Mouse (Mus musculus) cerebellum, adult 8-10 months (tissue): ENCODE measurements around the gene 1700007K13Rik.

Source experiments
- DNase-seq: peaks from one replicate; pipeline ENCODE4 v3.0.0; 2022

Gene 1700007K13Rik

DNA sequence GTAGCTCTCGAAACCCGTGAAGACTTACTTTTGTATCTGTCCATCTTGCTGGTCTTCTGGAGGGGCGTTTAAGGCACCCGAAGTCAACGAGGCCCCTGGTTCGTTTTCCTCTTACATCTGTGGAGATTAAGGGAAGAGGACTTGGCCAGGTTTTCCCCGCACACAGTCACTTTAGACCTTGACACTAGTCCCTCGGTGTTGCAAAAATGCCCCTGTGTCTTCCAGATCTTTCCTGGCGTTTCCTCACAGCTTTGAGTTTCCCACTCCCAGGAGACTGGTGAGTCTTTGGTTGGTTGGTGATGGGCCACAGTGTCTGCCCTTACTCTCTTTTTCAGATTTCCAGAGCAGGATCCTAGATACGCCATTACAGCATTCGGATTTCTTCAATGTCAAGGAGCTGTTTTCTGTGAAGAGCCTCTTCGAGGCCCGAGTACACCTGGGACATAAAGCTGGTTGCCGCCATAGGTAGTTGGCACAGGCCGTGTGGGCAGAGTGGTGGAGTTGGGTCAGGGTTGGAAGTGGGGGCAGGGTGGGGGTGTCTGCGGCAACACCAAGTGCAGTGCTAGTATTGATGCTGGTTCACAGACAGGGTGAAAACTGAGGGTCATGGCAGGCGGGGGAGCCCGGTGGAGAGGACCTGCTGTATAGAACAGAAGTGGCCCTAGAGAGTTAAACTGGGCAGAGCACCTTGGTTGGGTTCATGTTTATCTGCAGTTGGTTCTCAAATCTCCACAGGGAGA lies 2.5 kb upstream of the 1700007K13Rik start:
- DNase-seq = no peak

DNA sequence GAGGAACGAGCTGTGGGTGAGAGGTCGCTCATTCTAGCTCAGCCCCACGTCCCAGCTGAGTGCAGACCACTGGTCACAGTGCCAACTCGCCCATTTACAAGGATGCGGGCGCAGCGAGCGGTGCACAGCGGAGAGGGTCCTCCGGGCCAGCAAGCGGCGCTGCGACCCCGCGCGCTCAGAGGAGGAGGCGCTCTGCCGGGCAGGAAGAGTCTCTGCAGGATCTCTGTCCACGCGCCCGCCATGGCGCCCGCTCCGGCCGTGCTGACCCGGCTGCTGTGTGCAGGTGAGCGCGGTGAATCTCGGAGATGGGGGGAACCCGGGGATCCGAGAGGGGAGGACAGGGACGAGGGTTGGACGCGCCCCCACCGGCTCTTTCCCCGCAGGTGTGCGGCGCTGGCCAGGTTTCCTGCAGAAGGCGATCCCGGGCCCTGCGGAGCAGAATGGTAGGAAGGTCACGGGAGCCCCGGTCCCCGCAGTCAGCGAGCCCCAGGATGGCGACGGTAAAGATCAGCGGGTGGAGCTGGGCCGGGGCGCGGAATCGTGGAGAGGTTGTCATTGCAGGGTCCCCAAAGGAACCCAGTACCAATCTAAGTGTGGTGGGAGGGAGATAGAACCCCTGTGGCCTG lies 1.8 kb upstream of the 1700007K13Rik start, which contains the start of gene Mrps2:
Mrps2 (plus strand) TSS at position 207 of the 626 bp plus-strand sequence.
- DNase-seq = peak; percentile 85

- DNase-seq = no peak
These were observed 1.2 kb downstream of the 1700007K13Rik start for GRCm38 (mm10) chr2:28464919-28465318.

- peak; percentile 70 for DNase-seq
These were observed 2.2 kb downstream of the 1700007K13Rik start for GRCm38 (mm10) chr2:28463919-28464318.

GRCm38 (mm10) chr2:28456616-28457015 lies 9.5 kb downstream of the 1700007K13Rik start:
- DNase-seq = no peak

DNA sequence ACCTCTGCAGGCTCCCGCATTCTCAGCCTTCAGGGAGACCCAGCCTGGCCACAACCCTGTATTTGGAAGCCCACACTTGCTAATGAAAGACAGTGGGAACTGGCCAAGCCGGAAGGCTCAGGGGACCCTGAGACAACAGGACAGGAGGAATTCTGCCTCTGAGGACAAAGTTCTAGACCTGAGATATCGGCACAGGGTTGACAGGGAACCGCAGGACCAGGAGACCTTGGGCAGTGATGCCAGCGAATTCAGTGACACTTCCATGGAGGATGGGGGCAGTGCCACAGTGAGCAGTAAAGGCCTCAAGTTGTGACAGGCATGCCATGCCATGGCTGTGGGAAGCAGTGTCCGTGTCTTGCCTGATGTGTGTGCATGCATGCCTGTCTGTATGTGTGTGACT lies 12.6 kb downstream of the 1700007K13Rik start:
- DNase-seq = no peak

DNA sequence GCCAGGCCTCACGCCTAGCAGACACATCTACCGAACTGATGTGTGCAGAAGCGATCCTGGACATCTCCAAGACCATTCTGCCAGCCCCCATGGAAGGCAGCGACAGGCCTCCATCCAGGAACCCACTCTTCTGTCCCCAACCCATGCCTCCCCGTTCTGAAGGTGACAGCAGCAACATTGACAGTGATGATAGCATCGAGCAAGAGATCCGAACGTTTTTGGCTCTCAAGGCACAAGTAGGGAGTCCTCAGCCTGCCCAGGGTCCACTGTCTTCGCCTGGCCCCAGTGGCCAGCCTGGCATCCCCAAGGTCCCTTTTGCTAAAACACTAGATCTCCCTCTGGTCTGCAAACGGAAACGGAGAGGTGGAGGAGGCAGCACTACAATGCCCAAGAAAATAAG lies 14.5 kb downstream of the 1700007K13Rik start:
- no peak for DNase-seq

- DNase-seq = no peak
These were observed 18.8 kb downstream of the 1700007K13Rik start for GRCm38 (mm10) chr2:28447315-28447670.

GRCm38 (mm10) chr2:28446515-28447314 lies 19.4 kb downstream of the 1700007K13Rik start, which contains the start of gene Ppp1r26:
Gene Ppp1r26, plus strand, starts transcription at chr2:28446800.
- peak; percentile 47 for DNase-seq

GRCm38 (mm10) chr2:28446181-28446514 lies 20.0 kb downstream of the 1700007K13Rik start:
- peak; percentile 20 for DNase-seq

- DNase-seq = no peak
These were observed 21.1 kb downstream of the 1700007K13Rik start for GRCm38 (mm10) chr2:28445082-28445481.

DNA sequence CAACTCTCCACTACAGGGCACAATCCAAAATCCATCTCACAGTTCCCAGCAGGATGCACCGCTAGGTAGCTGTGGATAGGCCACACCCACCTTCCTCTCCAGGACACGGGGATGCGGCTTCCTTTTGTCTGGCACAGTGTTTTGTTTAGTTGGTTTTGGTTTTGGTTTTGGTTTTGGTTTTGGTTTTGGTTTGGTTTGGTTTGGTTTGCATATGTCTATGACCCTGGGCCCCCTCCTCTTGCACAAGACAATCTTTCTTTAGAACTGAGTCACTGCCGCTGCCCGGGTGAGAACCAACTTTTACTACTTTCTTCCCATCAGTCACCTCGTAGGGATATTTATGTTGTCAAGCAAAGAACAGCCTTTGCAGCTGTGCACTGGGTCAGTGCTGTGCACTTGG lies 25.3 kb downstream of the 1700007K13Rik start:
- no peak for DNase-seq

DNA sequence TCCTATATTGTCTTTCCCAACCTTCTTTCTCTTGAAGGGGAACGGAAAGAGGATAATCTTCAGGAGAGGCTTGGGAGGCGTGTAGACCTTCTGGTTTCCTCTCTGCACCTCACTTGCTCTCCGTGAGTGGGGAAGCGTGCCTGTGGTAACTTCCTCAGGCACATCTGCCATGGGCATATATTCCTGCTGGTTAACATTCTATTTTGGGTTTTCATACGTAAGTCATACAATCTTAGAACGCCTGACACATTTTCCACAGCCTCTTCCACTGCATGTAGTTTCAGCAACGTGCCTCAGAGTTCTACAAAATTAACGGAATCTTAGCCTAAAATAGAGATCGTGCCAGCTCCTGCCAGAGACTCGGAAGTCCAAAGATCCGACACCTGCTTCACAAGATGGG lies 30.7 kb downstream of the 1700007K13Rik start:
- no peak for DNase-seq

GRCm38 (mm10) chr2:28433512-28433911 lies 32.6 kb downstream of the 1700007K13Rik start:
- DNase-seq = no peak

DNA sequence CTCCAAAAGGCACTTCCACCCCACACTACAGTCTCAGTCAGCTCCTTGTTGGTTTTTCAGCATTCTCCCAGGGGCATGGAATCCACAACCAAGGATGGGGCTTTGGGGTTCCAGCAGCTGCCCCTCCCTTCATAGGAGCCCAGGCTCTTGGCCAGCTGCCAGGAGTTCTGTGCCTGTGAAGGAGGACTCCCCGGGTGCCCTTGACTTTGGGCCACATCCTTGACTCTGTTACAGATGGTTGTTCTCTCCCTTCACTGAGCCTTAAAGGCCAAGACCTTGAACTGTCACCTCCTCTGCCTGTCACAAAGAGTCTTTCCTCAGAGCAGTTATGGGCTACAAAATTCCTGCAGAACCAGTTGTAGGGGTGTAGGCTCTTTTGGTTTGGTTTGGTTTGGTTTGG lies 33.3 kb downstream of the 1700007K13Rik start:
- no peak for DNase-seq

DNA sequence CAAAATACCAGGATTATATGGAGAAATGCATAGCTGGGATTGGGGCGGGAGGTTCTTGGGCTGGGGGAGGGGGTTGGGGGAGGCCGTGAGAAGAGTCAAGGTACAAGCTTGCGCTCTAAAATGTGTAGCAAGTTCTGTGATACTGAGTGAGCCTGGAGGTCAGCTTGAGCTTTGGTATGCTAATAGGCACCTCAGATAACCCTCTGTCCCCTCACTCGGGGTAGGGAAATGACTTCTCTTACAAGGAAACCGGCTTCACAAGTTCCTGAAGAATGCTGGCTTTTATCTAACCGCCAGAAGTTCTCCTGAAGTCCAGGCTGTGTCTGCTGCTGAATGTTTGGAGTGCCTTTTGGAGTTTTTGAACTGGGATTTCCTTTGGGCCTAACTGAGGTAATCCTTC lies 35.3 kb downstream of the 1700007K13Rik start:
- no peak for DNase-seq

GRCm38 (mm10) chr2:28427226-28427625 lies 38.9 kb downstream of the 1700007K13Rik start:
- no peak for DNase-seq

DNA sequence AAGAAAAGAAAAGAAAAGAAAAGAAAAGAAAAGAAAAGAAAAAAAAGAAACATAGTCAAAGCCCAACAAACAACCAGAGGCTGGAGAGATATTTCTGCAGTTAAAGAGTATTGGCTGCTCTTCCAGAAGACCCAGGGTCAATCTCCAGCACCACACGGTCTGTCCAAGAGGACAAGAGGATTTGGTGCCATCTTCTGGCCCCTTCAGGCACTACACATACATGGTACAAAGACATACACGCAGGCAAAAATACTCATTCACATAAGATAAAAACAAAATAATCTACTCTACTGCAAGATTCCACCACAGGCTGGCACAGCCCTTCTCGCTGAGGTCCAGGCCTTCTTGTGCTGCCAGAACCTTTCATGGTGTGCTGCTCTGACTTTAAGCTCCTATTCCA lies 43.0 kb downstream of the 1700007K13Rik start:
- DNase-seq = no peak

DNA sequence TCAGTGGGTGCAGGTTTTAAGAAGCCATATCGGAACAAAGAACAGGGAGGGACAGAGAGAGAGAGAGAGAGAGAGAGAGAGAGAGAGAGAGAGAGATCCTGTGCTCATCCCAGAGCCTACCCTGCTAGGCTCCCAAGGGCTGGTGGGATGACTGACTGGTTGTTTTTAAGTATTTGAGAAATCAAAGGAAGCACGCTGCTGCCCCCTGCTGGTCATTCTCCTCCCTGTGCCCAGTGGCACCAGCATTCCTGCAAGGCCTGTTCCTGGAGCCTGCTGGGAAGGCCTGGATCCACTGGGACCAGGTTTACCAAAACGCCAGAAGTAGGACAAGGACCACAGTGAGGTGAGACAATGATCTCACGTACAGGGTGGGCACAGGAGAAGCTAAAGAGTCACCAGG lies 46.2 kb downstream of the 1700007K13Rik start:
- peak; percentile 97 for DNase-seq

DNA sequence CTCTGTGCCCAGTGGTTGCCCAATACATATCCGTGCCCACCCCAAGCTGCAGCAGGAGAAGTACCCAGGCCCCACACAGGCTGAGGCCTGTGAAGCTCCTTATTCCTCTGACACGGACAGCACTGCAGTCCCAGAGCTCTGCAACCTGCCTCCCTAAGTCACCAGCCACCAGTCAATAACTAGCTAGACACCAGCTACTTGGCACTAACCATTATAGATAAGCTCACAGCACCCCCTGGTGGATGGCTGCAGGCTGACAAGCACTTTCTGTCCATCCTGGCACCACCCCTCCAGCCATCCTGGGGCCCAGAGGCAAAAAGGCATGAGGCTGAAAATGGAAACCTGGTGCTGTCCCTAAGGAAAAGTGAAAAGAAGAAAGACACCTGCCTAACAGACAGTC lies 48.1 kb downstream of the 1700007K13Rik start:
- DNase-seq = peak; percentile 96

- peak; percentile 61 for DNase-seq
These were observed 49.6 kb downstream of the 1700007K13Rik start for GRCm38 (mm10) chr2:28416511-28416910.

DNA sequence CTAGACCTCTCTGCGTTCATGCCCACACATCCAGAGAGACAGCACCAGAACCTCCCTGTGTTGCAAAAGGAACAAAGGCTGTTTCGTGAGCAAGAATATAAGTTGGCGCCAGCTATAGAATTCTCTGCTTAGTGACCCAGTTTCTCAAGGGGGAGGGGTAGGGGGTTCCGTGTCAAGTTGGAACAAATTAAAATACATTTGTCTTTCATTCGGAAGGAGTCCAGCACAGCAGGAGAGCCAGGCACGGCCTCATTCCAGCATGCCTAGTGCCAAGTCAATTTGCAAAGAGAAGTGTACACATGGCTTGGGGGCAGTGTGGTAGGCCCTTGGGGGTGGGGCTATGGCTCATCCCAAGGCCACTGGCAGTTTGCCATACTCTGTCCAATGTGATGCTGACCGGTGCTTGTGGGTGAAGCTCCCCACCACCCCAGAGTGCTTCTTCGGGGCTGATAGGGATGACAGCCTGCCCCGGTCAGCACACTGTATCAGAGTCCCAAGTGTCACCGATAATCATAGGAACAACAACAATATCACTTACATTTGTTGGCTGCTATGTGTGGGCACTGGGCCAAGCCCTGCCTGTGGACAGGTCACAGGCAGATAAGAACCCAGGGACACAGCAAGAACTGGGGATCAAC lies 50.6 kb downstream of the 1700007K13Rik start:
- peak; percentile 98 for DNase-seq

GRCm38 (mm10) chr2:28414757-28415137 lies 51.4 kb downstream of the 1700007K13Rik start:
- no peak for DNase-seq
